Mouse (Mus musculus): ENCODE data around the gene Fermt1. TPM values are rescaled to one million over a fixed set of nuclear protein-coding genes. Genes with fewer than 3 reads are reported as not detected.

The Fermt1 gene
- polyA plus RNA-seq, 1 experiment from 2014 or later = 69.7 TPM

DNA sequence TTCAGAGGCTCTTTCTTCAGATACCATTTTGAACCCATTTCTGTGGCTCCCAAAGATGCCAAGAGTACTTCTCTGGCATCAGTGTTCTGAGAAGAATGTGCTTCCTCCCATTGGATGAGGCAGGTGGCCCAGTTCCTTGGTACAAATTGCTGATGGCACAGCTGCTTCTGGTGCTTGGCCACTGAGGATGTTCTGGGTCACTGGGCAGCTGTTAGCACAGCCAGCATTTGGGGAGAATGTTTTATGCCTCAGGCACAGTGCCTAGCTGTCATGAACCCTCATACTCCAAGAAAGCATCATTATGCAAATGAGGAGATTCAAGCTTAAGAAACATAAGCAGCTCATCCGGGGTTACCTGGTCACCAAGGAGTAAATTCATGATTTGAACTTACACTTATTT is 12.1 kb upstream of the Fermt1 start:
- Histone ChIP-seq H3K9me3 (ENCODE audit: control insufficient read depth) (no peaks in the 10 kb centered on the region), H3K27me3 (replicated peaks; ENCODE audit: control insufficient read depth, insufficient read depth, low read length) (no peaks in the 10 kb centered on the region), H3K36me3 (ENCODE audit: control insufficient read depth, insufficient read depth) (no peaks in the 10 kb centered on the region), H3K4me3 (ENCODE audit: low read depth, low read length) (no peak overlapping the region), H3K4me2 (replicated peaks; ENCODE audit: low read depth) (no peak overlapping the region), H3K27ac (ENCODE audit: low read depth, low read length) (no peak overlapping the region), H3K9ac (ENCODE audit: low read depth, low read length) (no peak overlapping the region), H3K4me1 (replicated peaks; ENCODE audit: control insufficient read depth, insufficient read depth, low read length) (no peaks in the 10 kb centered on the region)
- 64% methylated on average over 1 of the region's 1 CpGs for WGBS
- no peak for ATAC-seq
- TF ChIP-seq CTCF (IDR thresholded peaks at IDR 0.05; ENCODE audit: low read depth) = no peak

DNA sequence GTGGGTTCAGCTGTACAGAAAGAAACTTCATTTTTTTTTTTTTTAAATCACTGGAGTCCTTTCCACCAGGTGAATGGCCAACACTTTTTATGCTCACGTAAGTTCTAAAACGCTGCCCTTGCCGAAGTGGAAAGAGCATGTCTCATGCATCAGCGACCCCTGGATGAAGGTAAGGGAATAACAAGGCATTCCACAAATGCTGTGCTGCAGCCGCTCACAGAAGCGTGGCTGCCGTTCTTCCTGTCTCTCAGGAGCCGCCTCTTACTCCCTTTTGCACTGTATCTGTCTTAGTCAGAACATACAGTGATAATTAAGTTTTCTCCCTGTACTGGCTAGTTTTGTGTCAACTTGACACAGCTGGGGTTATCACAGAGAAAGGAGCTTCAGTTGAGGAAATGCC is 6.5 kb upstream of the Fermt1 start:
- peak; percentile 89 for TF ChIP-seq CTCF (IDR thresholded peaks at IDR 0.05; ENCODE audit: low read depth)
- Histone ChIP-seq H3K4me2 (replicated peaks; ENCODE audit: low read depth) (no peak overlapping the region), H3K36me3 (ENCODE audit: control insufficient read depth, insufficient read depth) (no peaks in the 10 kb centered on the region), H3K27me3 (replicated peaks; ENCODE audit: control insufficient read depth, insufficient read depth, low read length) (no peaks in the 10 kb centered on the region), H3K27ac (ENCODE audit: low read depth, low read length) (no peak overlapping the region), H3K9ac (ENCODE audit: low read depth, low read length) (no peak overlapping the region), H3K4me3 (ENCODE audit: low read depth, low read length) (no peak overlapping the region), H3K9me3 (ENCODE audit: control insufficient read depth) (no peaks in the 10 kb centered on the region), H3K4me1 (replicated peaks; ENCODE audit: control insufficient read depth, insufficient read depth, low read length) (no peaks in the 10 kb centered on the region)
- ATAC-seq = peak; percentile 77
- 4% methylated on average over 8 of the region's 8 CpGs for WGBS

- ATAC-seq = peak; percentile 20; the same call in 1 of the 2 replicates
- 0 out of 2 replicates have a peak, but pooled peaks cover 2% of the 10 kb centered on the region for H3K4me1 ChIP-seq (replicated peaks; ENCODE audit: control insufficient read depth, insufficient read depth, low read length)
- no peaks in the 10 kb centered on the region for H3K36me3 ChIP-seq (ENCODE audit: control insufficient read depth, insufficient read depth)
- WGBS = 41% methylated on average over 7 of the region's 7 CpGs
- no peak overlapping the region for H3K9ac ChIP-seq (ENCODE audit: low read depth, low read length)
- no peak overlapping the region for H3K27ac ChIP-seq (ENCODE audit: low read depth, low read length)
- H3K4me3 ChIP-seq (ENCODE audit: low read depth, low read length) = no peak overlapping the region
- H3K27me3 ChIP-seq (replicated peaks; ENCODE audit: control insufficient read depth, insufficient read depth, low read length) = 0 out of 2 replicates have a peak, but pooled peaks cover 3% of the 10 kb centered on the region
- no peaks in the 10 kb centered on the region for H3K9me3 ChIP-seq (ENCODE audit: control insufficient read depth)
- TF ChIP-seq CTCF (IDR thresholded peaks at IDR 0.05; ENCODE audit: low read depth) = no peak
- H3K4me2 ChIP-seq (replicated peaks; ENCODE audit: low read depth) = no peak overlapping the region
Measured at GRCm38 (mm10) chr2:132948174-132948573, 2.5 kb upstream of the Fermt1 start.

DNA sequence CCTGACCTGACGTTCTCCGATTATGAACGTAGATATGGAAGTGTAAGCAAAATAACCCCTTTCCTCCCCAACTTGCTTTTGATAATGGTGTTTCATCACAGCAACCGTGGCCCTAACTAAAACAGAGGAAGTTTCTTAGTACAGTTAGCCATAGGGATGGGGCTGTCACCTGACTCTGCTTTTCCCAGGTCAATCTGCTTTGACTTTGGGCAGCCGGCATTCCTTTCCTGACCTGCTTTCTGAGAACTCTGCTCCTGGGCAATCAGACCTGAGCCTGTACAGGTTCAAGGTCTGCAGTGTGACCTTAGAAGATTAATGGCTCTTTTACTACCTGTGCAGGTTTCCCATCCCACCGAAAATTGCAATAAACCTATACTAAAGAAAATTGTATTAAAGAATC is 1.3 kb upstream of the Fermt1 start:
- H3K4me1 ChIP-seq (replicated peaks; ENCODE audit: control insufficient read depth, insufficient read depth, low read length) = 0 out of 2 replicates have a peak, but pooled peaks cover 2% of the 10 kb centered on the region
- 22% methylated on average over 6 of the region's 6 CpGs for WGBS
- H3K27me3 ChIP-seq (replicated peaks; ENCODE audit: control insufficient read depth, insufficient read depth, low read length) = 0 out of 2 replicates have a peak, but pooled peaks cover 3% of the 10 kb centered on the region
- H3K27ac ChIP-seq (ENCODE audit: low read depth, low read length) = peak overlapping the region; percentile 35; the same call in 1 of the 2 replicates
- no peaks in the 10 kb centered on the region for H3K9me3 ChIP-seq (ENCODE audit: control insufficient read depth)
- no peaks in the 10 kb centered on the region for H3K36me3 ChIP-seq (ENCODE audit: control insufficient read depth, insufficient read depth)
- no peak for TF ChIP-seq CTCF (IDR thresholded peaks at IDR 0.05; ENCODE audit: low read depth)
- no peak; the same call in 1 of the 2 replicates for ATAC-seq
- no peak overlapping the region for H3K4me3 ChIP-seq (ENCODE audit: low read depth, low read length)
- no peak overlapping the region for H3K9ac ChIP-seq (ENCODE audit: low read depth, low read length)
- H3K4me2 ChIP-seq (replicated peaks; ENCODE audit: low read depth) = peak overlapping the region; percentile 71

DNA sequence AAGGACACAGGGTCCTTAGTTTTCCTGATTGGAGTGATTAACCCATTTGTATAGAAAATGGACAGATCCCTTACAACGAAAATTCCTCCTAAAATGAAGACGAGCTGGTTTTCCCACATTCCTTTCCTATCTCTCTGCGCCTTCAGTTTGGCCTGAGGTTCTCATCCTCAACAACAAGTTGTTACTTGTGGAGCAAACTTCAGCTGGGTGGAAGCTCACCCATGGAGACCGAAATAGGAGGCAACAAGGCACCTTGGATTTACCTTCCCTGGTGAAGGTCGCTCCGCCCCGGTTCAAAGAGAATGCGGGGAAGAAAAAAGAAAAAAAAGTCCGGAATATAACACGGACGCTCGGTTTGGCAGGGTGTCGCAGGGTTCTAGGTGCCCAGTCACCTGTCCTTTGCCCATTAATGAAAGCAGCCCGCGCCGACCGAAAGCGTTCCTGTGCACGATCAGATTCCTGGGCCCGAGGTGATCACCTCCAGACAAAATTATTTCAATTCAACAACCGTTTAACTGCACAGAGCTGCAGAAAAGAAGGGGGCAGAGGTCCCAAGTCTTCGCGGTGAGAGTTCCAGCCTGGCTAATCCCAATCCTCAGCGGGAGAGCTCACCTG is 888 bp downstream of the Fermt1 start:
- H3K9ac ChIP-seq (ENCODE audit: low read depth, low read length) = peak overlapping the region; percentile 54
- WGBS = 2% methylated on average over 24 of the region's 24 CpGs
- no peak for TF ChIP-seq CTCF (IDR thresholded peaks at IDR 0.05; ENCODE audit: low read depth)
- ATAC-seq = peak; percentile 27; the same call in 1 of the 2 replicates
- peaks cover 2% of the 10 kb centered on the region; the same call in 1 of the 2 replicates for H3K36me3 ChIP-seq (ENCODE audit: control insufficient read depth, insufficient read depth)
- no peaks in the 10 kb centered on the region for H3K9me3 ChIP-seq (ENCODE audit: control insufficient read depth)
- H3K4me2 ChIP-seq (replicated peaks; ENCODE audit: low read depth) = peak overlapping the region; percentile 71
- 0 out of 2 replicates have a peak, but pooled peaks cover 2% of the 10 kb centered on the region for H3K4me1 ChIP-seq (replicated peaks; ENCODE audit: control insufficient read depth, insufficient read depth, low read length)
- H3K27me3 ChIP-seq (replicated peaks; ENCODE audit: control insufficient read depth, insufficient read depth, low read length) = 0 out of 2 replicates have a peak, but pooled peaks cover 3% of the 10 kb centered on the region
- peak overlapping the region; percentile 57 for H3K4me3 ChIP-seq (ENCODE audit: low read depth, low read length)
- peak overlapping the region; percentile 88 for H3K27ac ChIP-seq (ENCODE audit: low read depth, low read length)

- TF ChIP-seq CTCF (IDR thresholded peaks at IDR 0.05; ENCODE audit: low read depth) = no peak
- peak overlapping the region; percentile 57 for H3K4me3 ChIP-seq (ENCODE audit: low read depth, low read length)
- no peak for ATAC-seq
- WGBS = 17% methylated on average over 13 of the region's 13 CpGs
- peaks cover 4% of the 10 kb centered on the region; the same call in 1 of the 2 replicates for H3K36me3 ChIP-seq (ENCODE audit: control insufficient read depth, insufficient read depth)
- 0 out of 2 replicates have a peak, but pooled peaks cover 3% of the 10 kb centered on the region for H3K27me3 ChIP-seq (replicated peaks; ENCODE audit: control insufficient read depth, insufficient read depth, low read length)
- H3K9ac ChIP-seq (ENCODE audit: low read depth, low read length) = peak overlapping the region; percentile 12; the same call in 1 of the 2 replicates
- peak overlapping the region; percentile 71 for H3K4me2 ChIP-seq (replicated peaks; ENCODE audit: low read depth)
- H3K27ac ChIP-seq (ENCODE audit: low read depth, low read length) = peak overlapping the region; percentile 62
- 0 out of 2 replicates have a peak, but pooled peaks cover 2% of the 10 kb centered on the region for H3K4me1 ChIP-seq (replicated peaks; ENCODE audit: control insufficient read depth, insufficient read depth, low read length)
- no peaks in the 10 kb centered on the region for H3K9me3 ChIP-seq (ENCODE audit: control insufficient read depth)
Measured at GRCm38 (mm10) chr2:132943997-132944396, 1.7 kb downstream of the Fermt1 start.
